Mouse (Mus musculus) bone marrow macrophage, adult 2 months (primary cell): ENCODE data around the gene Smyd4.

Source experiments
- CTCF ChIP-seq: IDR thresholded peaks from 2 replicates; pipeline ENCODE4 v1.5.1; 2012; ENCODE audit warnings: low read depth, mild to moderate bottlenecking, low read length, moderate library complexity
- POLR2A ChIP-seq: IDR thresholded peaks from 2 replicates; pipeline ENCODE4 v1.6.1; 2012; ENCODE audit warnings: mild to moderate bottlenecking, low read depth, low read length, borderline replicate concordance

DNA sequence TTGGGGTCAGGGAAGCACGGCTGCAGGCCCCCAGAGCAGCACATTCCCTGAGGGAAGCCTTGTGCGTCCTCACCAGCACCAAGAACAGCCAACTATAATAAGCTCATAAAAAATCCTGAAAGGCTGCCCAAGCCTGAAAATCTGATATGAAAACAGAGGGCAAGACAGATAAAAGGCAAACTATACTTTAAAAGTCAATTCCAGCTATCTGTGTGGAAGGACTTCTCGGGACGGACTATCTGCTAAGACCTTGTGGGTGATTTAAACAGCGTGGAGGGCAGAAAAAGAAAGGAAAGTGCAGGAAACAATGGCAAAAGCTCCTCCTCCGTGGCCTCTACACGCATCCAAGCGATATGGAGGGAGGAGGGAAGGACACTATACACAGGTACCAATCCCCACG, 43.4 kb upstream of the Smyd4 start:
- no peak for TF ChIP-seq CTCF
- no peak for TF ChIP-seq POLR2A
